ENCODE assay signal across 12 mouse cellular contexts in genomic region chr10:61356095-61356494, GRCm38 (mm10).
DNase-seq lines count a peak whose midpoint lies in the region; ATAC-seq lines count a peak whose summit lies in the region.
"Had no signal": no experiment of that assay in that cellular context is flagged by ENCODE, and none has a peak within 500 bp of the region (broad histone marks: within the 10 kb centered on the region; RNA-seq: fewer than 3 reads in every experiment).

No protein-coding gene starts in this region.

- peak; percentile 38 for DNase-seq in kidney, postnatal 10 days
- DNase-seq in kidney, adult 9 months, result no peak
- DNase-seq in 3T3-L1 (ENCODE audit: low read depth, low spot score), result peak; percentile 30
- peak; percentile 60 for DNase-seq in A20 (ENCODE audit: low read depth, low spot score)
- DNase-seq in ZHBTc4 (ENCODE audit: low read depth, low spot score), result peak; percentile 91
- DNase-seq in T-cell, adult 2 months (ENCODE audit: low spot score), result no peak
- DNase-seq: heart, postnatal 36 days; kidney, adult 18-20 months; lung, postnatal 14 days; right cerebral cortex, postnatal 25 days had no signal

- ATAC-seq in cerebellum, adult (ENCODE audit: insufficient number of reproducible peaks, low FRiP score, low TSS enrichment), result no peak
- ATAC-seq: midbrain, embryonic 15.5 days had no signal

Comparison
In these comparisons a context has a peak if more than half of its experiments do, and no peak if none do; other contexts are left out.
1. DNase-seq: peak in kidney, postnatal 10 days (single experiment), 3T3-L1 (single experiment), A20 (single experiment) and ZHBTc4 (single experiment); none in kidney, adult 9 months (single experiment) and T-cell, adult 2 months (single experiment).